9 mouse cellular contexts compared by ENCODE assay signal in the genomic region with DNA sequence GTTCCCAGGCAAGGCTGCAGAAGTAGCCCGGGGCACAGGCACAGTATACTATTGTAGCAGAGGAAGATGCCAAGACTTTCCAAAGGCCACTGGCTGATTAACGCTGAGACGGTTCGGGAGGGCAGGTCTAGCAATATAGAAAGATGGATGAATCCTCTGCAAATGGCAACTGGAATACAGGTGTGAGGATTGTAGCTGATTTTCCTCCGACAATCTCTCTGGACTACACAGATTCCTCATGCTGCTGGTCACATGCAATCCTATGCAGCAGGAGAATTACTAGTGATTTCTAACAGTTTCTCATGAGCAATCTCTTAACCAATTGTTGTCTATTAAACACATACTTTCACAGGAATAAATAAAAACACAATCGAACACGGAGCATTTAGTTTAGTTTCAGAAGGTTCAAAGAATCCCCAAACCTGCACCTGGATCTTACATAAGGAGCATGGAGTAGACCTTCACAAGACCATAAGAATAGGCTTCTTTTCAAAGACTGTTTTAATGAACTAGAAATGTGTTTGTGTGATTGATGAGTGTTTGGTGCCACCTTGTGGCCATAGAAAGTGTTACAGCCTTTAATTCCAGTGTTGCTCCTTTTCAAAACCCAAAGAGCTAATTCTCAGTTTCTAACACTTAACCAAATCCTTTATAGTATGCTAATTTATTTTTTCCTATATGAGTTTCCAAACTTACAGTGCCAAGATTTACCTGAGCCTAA.
DNase-seq lines count a peak whose midpoint lies in the region; ATAC-seq and TF ChIP-seq lines count a peak whose summit lies in the region.
"Had no signal": no experiment of that assay in that cellular context is flagged by ENCODE, and none has a peak within 500 bp of the region (broad histone marks: within the 10 kb centered on the region; RNA-seq: fewer than 3 reads in every experiment).

No protein-coding gene starts in this region.

- H3K4me3 ChIP-seq in liver, adult 2 months (ENCODE audit: insufficient read depth, low read depth, low read length), result no peak overlapping the region
- no peak overlapping the region for H3K4me3 ChIP-seq in liver, embryonic 12.5 days
- H3K4me3 ChIP-seq in hindbrain, embryonic 15.5 days, result no peak overlapping the region
- no peak overlapping the region for H3K4me3 ChIP-seq in neural tube, embryonic 14.5 days (ENCODE audit: low read depth, low read length)
- H3K4me3 ChIP-seq: erythroblast, embryonic 14.5 days had no signal

- no peak overlapping the region for H3K9ac ChIP-seq in liver, adult 2 months (ENCODE audit: low read depth, low read length)
- no peak overlapping the region for H3K9ac ChIP-seq in liver, embryonic 12.5 days
- no peak overlapping the region for H3K9ac ChIP-seq in hindbrain, embryonic 15.5 days
- H3K9ac ChIP-seq in neural tube, embryonic 14.5 days (replicated peaks; ENCODE audit: low read depth, low read length), result no peak overlapping the region

- H3K79me2 ChIP-seq in liver, adult 2 months (ENCODE audit: control insufficient read depth, insufficient read depth, low read length), result no peaks in the 10 kb centered on the region

- no peak overlapping the region for H3K27ac ChIP-seq in liver, adult 2 months (replicated peaks; ENCODE audit: insufficient read depth, low read depth, low read length)
- H3K27ac ChIP-seq in liver, embryonic 12.5 days, result no peak overlapping the region
- no peak overlapping the region for H3K27ac ChIP-seq in hindbrain, embryonic 15.5 days (replicated peaks)
- no peak overlapping the region for H3K27ac ChIP-seq in neural tube, embryonic 14.5 days (ENCODE audit: low read depth, low read length)

- no peak for ATAC-seq in liver, embryonic 12.5 days
- 0 out of 2 replicates have a peak, but pooled peaks have one; percentile 30 for ATAC-seq in hindbrain, embryonic 15.5 days (ENCODE audit: low FRiP score, low read depth)
- peak; percentile 61; the same call in 1 of the 2 replicates for ATAC-seq in neural tube, embryonic 14.5 days (ENCODE audit: low read depth)

- no peaks in the 10 kb centered on the region for H3K27me3 ChIP-seq in liver, adult 2 months (ENCODE audit: control insufficient read depth, insufficient read depth, low read length)
- no peaks in the 10 kb centered on the region for H3K27me3 ChIP-seq in liver, embryonic 12.5 days (replicated peaks)
- no peaks in the 10 kb centered on the region for H3K27me3 ChIP-seq in hindbrain, embryonic 15.5 days
- H3K27me3 ChIP-seq in neural tube, embryonic 14.5 days (ENCODE audit: control insufficient read depth, insufficient read depth, low read length), result no peaks in the 10 kb centered on the region

- no peaks in the 10 kb centered on the region for H3K9me3 ChIP-seq in liver, embryonic 12.5 days (replicated peaks)
- H3K9me3 ChIP-seq in hindbrain, embryonic 15.5 days, result no peaks in the 10 kb centered on the region
- H3K9me3 ChIP-seq in neural tube, embryonic 14.5 days (ENCODE audit: control insufficient read depth, low read length), result no peaks in the 10 kb centered on the region

- intact Hi-C loops in left cerebral cortex, postnatal 25 days (cut with DNase I), result loop anchor here (1.0 kb wide), 2 partner anchors 202 to 1308 kb away; no protein-coding TSS in a partner anchor

- TF ChIP-seq CTCF in liver, adult 2 months (IDR thresholded peaks at IDR 0.05; ENCODE audit: low read depth, low read length), result peak; percentile 47

- no peak for TF ChIP-seq POLR2A in liver, adult 2 months (IDR thresholded peaks at IDR 0.05; ENCODE audit: extremely low read depth, insufficient read depth, low read length)

- no peaks in the 10 kb centered on the region for H3K4me1 ChIP-seq in liver, adult 2 months (ENCODE audit: control insufficient read depth, insufficient read depth, low read length)
- no peaks in the 10 kb centered on the region for H3K4me1 ChIP-seq in liver, embryonic 12.5 days
- no peaks in the 10 kb centered on the region for H3K4me1 ChIP-seq in hindbrain, embryonic 15.5 days (replicated peaks)
- H3K4me1 ChIP-seq in neural tube, embryonic 14.5 days (ENCODE audit: control insufficient read depth, insufficient read depth, low read length), result no peaks in the 10 kb centered on the region

- DNase-seq in liver, adult 2 months (ENCODE audit: extremely low read depth, low read depth, low spot score), result peak; percentile 34
- peak; percentile 63 for DNase-seq in ZHBTc4 (ENCODE audit: low read depth, low spot score)
- DNase-seq in embryo, embryonic 10 days (ENCODE audit: low spot score), result peak; percentile 71
- DNase-seq in left cerebral cortex, postnatal 25 days (ENCODE audit: low spot score in 2 of 2), result peak; percentile 74 to 78
- no peak for DNase-seq in spleen, postnatal 36 days (ENCODE audit: low spot score in 2 of 2)

- 78% methylated on average over 7 of the region's 7 CpGs for WGBS in liver, adult 2 months
- 61% methylated on average over 7 of the region's 7 CpGs for WGBS in liver, embryonic 12.5 days (ENCODE audit: insufficient replicate concordance)
- 64% methylated on average over 7 of the region's 7 CpGs for WGBS in hindbrain, embryonic 15.5 days
- 66% methylated on average over 7 of the region's 7 CpGs for WGBS in neural tube, embryonic 14.5 days

- no peaks in the 10 kb centered on the region for H3K36me3 ChIP-seq in liver, adult 2 months (ENCODE audit: control insufficient read depth, insufficient read depth, low read length)
- H3K36me3 ChIP-seq in liver, embryonic 12.5 days, result no peaks in the 10 kb centered on the region
- no peaks in the 10 kb centered on the region for H3K36me3 ChIP-seq in hindbrain, embryonic 15.5 days
- no peaks in the 10 kb centered on the region for H3K36me3 ChIP-seq in neural tube, embryonic 14.5 days (ENCODE audit: control insufficient read depth, insufficient read depth, low read length)

- no peak overlapping the region for H3K4me2 ChIP-seq in liver, embryonic 12.5 days
- no peak overlapping the region for H3K4me2 ChIP-seq in hindbrain, embryonic 15.5 days
- H3K4me2 ChIP-seq in neural tube, embryonic 14.5 days (ENCODE audit: low read depth, low read length), result no peak overlapping the region

Comparison
In these comparisons a context has a peak if more than half of its experiments do, and no peak if none do; other contexts are left out.
1. DNase-seq: peak in liver, adult 2 months (single experiment), ZHBTc4 (single experiment), embryo, embryonic 10 days (single experiment) and left cerebral cortex, postnatal 25 days (2 of 2); none in spleen, postnatal 36 days (0 of 2).